Mouse (Mus musculus): Measurements from ENCODE around the gene Cyth1.

The Cyth1 gene

DNA sequence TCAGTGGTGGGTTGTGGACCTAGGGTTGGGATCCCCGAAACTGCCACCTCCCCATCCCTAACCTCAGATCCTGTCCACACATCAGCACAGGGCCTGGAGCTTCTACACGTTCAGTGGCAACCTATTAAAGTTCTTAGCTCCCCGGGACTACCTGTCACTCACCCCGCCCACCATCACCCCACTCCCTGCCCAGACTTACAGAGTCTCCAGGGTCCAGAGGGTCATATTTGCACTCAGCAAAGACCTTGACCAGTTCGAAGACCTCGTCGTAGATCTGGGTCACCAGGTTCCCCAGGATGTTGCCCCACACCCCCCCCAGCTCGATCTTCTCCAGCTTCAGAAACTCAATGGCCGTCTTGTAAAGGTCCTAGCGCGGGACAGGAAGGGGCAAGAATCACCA lies 126.8 kb downstream of the Cyth1 start:
- DNase-seq (ENCODE audit: low read depth, low spot score) = no peak

GRCm38 (mm10) chr11:118118777-118119176 lies 129.6 kb downstream of the Cyth1 start:
- DNase-seq (ENCODE audit: low read depth, low spot score) = no peak

GRCm38 (mm10) chr11:118114581-118115110 lies 133.7 kb downstream of the Cyth1 start:
- DNase-seq (ENCODE audit: low read depth, low spot score) = peak; percentile 20

GRCm38 (mm10) chr11:118113516-118114205 lies 134.7 kb downstream of the Cyth1 start:
- DNase-seq (ENCODE audit: low read depth, low spot score) = no peak

GRCm38 (mm10) chr11:118104001-118104400 lies 144.4 kb downstream of the Cyth1 start:
- peak; percentile 89 for DNase-seq (ENCODE audit: low read depth, low spot score)

- no peak for DNase-seq (ENCODE audit: low read depth, low spot score)
Observed at GRCm38 (mm10) chr11:118103383-118103782, 145.0 kb downstream of the Cyth1 start.

- peak; percentile 91 for DNase-seq (ENCODE audit: low read depth, low spot score)
Observed at GRCm38 (mm10) chr11:118102838-118103237, 145.6 kb downstream of the Cyth1 start.

DNA sequence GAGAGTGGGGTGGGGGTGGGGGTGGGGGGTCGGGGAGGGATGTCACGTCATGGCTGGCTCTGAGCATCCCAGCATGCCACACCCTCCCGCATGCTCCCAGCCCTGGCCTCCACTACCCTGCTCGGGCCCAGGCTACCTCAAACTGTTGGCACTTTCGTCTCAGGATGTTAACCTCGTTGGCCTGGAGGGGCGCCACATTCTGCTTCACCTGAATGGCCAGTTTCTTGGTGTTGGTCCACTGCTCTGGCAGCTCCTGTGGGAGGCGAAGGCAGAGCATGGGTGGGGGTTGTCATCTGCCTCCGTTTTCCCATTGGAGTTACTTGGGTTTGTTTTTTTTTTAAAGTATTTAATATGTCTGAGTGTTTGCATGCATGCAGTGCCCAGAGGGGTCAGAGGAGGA lies 147.3 kb downstream of the Cyth1 start:
- DNase-seq (ENCODE audit: low read depth, low spot score) = no peak

DNA sequence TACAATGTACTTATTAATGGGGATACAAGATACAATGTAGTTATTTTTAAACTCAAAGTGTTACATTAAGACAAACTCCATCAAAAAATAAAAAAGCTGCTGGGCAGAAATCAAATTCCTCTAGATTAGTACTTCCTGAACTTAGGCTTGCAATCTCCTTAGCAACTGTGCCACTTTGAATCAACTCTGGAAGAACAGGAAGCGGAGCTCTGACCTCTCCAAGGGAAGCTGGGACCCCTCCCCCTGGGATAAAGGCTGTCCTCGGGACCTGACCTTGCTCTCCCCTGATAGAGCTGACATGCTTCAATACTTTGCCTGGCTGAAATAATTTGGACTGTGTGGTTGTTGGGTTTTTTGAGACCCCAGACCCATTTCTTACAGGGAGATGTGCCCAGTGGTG lies 151.7 kb downstream of the Cyth1 start:
- no peak for DNase-seq (ENCODE audit: low read depth, low spot score)

DNA sequence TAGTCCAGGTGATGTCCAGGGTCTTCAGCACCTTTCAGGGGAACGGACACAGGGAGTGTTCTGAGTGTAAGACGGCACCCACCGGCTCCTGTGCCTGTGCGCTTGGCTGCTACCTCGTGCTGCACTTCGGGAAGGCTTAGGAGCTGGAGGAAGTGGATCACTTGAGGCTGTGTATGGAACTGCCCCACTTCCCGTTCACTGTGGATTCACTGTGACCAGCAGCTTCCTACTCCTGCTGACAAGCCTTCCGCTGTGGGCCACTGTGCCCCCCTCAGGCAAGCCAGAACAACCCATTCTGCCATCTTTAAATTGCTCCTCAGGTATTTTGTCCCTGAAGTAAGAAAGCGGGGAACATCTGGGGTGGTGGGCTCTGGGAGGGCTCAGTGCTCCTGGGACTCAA lies 153.4 kb downstream of the Cyth1 start:
- no peak for DNase-seq (ENCODE audit: low read depth, low spot score)

GRCm38 (mm10) chr11:118091002-118091670 lies 157.3 kb downstream of the Cyth1 start:
- peak; percentile 42 for DNase-seq (ENCODE audit: low read depth, low spot score)

DNA sequence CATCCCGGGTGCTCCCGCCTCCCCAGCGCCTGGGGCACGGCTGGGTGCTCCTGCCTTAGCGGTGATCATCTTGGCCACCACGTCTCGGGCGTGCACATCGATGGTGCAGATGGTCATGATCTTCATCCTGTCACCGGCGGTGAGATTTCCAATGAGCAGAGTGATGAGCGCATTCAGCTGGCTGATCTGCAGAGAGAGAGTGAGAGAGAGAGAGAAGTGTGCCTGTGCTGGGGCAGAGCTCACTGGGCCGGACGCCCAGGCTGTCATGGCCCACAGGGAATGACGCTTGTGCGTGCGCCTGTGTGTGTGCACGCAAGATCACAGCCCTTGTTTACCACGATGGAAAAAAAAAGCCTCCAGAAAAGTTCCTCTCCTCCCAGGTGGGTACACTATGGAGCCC lies 159.5 kb downstream of the Cyth1 start:
- DNase-seq (ENCODE audit: low read depth, low spot score) = no peak

GRCm38 (mm10) chr11:118085961-118086360 lies 162.4 kb downstream of the Cyth1 start:
- DNase-seq (ENCODE audit: low read depth, low spot score) = peak; percentile 48

GRCm38 (mm10) chr11:118085176-118085575 lies 163.2 kb downstream of the Cyth1 start:
- DNase-seq (ENCODE audit: low read depth, low spot score) = no peak

GRCm38 (mm10) chr11:118084266-118084665 lies 164.1 kb downstream of the Cyth1 start:
- DNase-seq (ENCODE audit: low read depth, low spot score) = no peak

- DNase-seq (ENCODE audit: low read depth, low spot score) = peak; percentile 69
Observed at GRCm38 (mm10) chr11:118083811-118084210, 164.6 kb downstream of the Cyth1 start.

GRCm38 (mm10) chr11:118082294-118082693 lies 166.1 kb downstream of the Cyth1 start:
- DNase-seq (ENCODE audit: low read depth, low spot score) = no peak
